Mouse (Mus musculus): ENCODE results near the gene Sec14l2. TPM values are rescaled to one million over a fixed set of nuclear protein-coding genes. Genes with fewer than 3 reads are reported as not detected.

The Sec14l2 gene
- total RNA-seq (2021): 10 to 100 TPM; 43.2 to 44.3 TPM
- long read RNA-seq, experiment 1, transcript Sec14l2-201 (12 exons, 2,631 nt): major isoform, 17 of 32 reads
- long read RNA-seq, experiment 1, partial matches to known transcripts: 0 of 32 reads
- long read RNA-seq, experiment 1, other reads (novel, unspliced or antisense): 14 of 32 reads
- long read RNA-seq, experiment 2, transcript Sec14l2-201 (12 exons, 2,631 nt): major isoform, 15 of 29 reads
- long read RNA-seq, experiment 2, partial matches to known transcripts: 3 of 29 reads
- long read RNA-seq, experiment 2, other reads (novel, unspliced or antisense): 11 of 29 reads

DNA sequence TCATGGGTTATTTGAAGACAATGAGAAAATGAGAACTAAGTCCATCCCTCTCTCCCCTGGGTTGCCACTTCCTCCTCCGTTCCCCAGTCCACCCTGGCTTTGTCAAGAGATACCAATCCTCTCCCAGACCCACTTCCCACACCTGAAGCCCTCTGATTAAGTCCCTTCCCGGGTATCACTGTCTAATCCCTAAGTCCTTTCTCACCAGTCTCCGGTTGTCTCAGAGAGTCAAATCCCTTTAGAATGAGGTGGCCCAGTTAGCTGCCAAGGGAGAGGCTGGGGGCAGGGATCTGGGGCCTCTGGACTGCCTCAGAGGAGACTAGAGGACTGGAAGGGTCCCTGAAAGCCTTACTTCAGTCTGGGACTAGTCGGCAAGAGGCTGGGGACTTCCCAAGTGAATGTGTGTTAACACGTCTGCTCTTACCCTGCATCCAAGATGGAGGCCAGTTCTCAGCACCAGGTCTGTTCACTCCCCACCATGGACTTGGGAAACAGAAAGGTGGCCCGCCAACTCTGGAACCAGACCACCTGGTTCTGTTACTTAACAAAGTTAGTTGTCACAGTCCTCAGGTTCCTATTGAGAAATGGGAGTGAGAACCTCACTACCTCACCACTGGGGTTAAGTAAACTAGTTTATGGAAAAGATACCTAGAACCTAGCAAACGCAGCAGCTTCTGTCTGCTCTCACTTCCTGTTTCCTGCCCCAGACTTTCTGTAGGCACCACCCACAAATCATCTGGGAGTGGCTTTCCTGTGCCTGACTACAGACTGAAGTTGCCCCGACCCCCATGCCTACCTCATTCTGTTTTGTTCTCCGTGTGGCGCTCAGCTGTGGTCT is at the start of gene Sec14l2:
Gene Sec14l2, minus strand, starts transcription at position 674 of the 838 bp plus-strand sequence.
- DNase-seq (ENCODE audit: low spot score in 2 of 2): no peak

DNA sequence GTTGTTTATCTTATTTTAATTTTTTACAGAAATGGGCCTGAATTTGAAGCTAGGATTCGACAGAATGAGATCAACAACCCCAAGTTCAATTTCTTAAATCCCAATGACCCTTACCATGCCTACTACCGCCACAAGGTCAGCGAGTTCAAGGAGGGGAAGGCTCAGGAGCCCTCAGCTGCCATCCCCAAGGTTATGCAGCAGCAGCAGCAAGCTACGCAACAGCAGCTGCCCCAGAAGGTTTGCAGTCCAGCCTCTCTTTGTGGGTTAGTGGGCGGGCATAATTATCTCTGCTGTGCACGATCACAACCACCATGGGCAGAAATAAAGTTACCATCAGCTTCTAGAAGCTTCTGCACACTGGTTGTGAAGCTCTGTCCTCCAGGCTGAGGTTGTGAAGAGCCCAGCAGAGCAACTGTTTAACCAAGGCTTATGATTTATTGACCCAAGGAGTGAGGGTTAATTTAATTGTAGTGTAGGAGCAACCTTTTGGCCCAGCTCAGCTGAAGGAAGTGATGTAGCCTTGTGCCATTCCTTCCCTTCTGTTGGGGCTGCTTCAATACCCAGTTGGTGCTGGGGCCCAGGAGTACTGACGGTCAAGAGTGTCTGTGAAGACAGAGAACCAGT is 43.4 kb upstream of the Sec14l2 start:
- DNase-seq (ENCODE audit: low spot score in 2 of 2): no peak

DNA sequence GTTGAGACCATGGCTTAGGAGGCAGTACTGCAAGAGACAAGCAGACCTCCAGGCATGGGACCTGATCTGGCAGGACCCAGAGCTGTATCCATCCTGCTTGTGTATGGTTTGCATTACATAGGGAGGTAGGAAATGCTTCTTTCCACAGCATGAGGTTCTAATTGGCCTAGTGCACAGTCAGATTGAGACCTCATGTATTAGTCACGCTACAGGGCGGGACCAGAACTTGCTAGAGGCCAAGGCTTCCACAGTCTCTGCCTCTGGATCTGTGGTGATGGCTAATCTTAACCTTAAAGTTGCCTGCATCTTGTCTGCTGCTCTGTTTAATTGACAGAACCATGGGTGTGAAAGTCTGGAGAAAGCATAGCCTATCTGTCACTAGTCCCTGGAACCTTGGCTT is 41.5 kb upstream of the Sec14l2 start:
- no peak for DNase-seq (ENCODE audit: low spot score in 2 of 2)

DNA sequence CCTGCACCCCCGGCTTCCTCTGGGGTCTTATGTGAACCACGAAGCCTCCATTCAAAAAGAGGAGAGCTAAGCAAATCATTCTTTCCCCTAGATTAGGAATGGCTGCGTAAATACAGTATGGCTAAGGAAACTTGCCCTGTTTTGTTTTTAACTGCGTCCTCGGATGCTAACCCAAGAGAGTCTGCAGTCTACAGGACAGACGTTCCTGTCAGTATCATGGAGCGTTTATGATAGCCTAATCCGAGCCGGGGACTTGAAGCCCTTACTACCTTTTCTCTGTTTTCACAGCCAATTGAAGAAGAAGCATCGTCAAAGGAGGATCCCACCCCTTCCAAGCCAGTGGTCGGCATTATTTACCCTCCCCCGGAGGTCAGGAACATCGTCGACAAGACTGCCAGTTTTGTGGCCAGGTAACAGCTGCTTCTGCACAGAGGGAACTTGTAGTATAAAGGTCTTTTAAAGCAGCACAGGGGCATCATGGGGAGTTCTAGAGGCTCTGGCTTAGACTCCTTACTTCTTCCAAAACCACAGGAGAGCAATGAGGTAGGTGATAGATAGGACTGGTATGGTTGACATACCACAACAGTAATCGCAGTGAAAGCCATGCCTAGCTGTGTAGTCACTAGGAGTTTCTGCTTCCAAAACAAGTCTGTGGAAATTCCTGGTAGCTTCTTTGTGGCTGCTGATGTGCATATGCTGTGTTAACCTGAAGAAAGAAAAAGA is 37.7 kb upstream of the Sec14l2 start:
- no peak for DNase-seq (ENCODE audit: low spot score in 2 of 2)

DNA sequence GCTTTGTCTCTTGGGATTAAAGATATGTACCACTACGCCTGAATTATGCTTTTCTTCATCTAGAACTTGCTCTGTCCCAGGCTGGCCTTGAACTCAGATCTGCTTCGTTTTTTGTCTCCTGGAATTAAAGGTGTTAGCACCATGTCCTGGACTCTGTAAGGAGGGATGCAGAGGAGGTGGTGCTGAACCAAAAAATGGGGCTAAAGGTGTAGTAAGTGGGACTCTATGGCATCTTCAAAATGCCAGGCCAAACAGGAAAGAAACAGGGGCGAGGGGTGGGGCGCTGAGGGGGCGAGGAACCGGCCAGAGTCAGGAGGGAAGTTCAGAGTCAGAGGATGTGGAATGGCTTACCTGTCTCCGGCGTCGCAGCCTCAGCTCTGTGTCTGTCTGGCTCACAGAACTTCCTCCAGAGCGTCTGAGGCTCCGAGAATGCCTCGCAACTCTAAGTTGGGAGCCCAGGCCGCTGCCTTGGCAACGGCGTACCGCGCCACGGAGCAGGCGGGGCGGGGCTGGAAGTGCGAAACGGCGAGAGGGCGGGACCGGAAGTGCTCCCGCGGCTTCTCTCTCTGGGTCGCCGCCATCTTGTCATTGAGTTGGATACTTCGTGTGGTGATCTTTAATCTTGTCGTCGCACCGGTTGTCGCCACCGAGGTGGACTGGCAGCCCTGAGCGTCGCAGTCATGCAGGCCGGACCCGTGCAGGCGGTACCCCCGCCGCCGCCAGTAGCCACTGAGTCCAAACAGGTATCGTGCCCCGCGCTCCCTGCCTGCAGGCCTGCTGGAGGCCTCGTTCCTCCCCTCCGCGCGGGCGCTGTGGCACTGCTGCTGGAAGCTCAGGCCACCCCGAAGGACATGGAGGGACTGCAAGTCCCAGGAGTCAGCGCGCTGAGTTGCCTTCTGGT is 36.8 kb upstream of the Sec14l2 start, which contains the start of the genes Ccdc157 and Sf3a1:
Gene Ccdc157, minus strand, starts transcription at position 486 of the 901 bp plus-strand sequence.
Gene Sf3a1, plus strand, starts transcription at position 543 of the 901 bp plus-strand sequence.
- DNase-seq (ENCODE audit: low spot score in 2 of 2): peak; percentile 92 to 94

DNA sequence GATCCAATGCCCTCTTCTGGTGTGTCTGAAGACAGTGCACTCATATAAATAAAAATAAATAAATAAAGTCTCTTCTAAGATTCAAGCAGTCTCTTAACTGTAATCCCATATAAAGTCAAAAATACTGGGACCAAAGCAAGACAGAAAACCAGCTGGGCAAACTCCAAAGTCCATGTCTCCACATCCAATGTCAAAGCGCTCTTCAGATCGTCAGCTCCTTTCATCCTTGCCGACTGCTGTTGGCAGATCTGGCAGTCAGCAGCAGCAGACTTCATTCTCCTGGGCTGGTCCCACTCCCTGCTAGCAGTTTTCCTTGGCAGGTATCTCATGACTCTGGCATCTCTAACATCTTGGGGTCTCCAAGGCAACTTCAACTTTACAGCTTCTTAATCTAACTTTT is 35.5 kb upstream of the Sec14l2 start:
- DNase-seq (ENCODE audit: low spot score in 2 of 2): no peak

DNA sequence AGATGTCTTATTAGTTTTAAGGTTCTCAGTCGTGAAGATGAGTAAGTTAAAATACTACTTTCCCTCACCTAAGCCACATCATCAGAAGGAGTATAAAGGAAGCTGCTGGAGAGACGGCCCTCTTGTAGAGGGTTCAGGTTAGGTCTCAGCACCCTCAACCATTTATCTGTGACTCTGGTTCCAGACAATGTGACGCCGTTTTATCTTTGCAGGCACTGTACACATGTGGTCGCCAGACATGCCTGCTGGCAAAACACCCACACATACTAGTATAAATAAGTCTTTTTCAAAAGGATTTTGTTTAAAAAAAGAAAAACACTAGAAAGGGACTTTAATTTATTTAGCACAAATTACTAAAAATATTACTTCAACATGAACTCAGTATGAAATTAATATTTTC is 32.4 kb upstream of the Sec14l2 start:
- DNase-seq (ENCODE audit: low spot score in 2 of 2): peak in 1 of 2 experiments; percentile 28

DNA sequence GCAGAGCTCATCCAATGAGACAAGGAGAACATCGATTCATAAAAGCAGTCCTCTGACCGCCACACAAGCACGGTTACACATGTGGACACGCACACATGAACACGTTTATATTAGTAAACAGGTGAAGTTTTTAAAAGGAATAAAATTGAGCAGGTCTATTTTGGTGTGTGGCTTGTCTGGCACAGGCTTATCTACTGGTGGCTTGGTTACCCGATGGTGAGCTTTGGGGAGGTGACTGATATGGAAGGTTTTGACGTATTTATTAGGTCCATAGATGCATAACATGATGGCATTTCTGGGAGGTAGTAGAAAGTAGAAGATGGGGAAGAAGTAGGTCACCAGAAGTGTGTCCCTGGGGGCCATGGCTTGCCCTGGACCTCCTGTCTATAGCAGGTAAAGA is 30.5 kb upstream of the Sec14l2 start:
- DNase-seq (ENCODE audit: low spot score in 2 of 2): no peak

DNA sequence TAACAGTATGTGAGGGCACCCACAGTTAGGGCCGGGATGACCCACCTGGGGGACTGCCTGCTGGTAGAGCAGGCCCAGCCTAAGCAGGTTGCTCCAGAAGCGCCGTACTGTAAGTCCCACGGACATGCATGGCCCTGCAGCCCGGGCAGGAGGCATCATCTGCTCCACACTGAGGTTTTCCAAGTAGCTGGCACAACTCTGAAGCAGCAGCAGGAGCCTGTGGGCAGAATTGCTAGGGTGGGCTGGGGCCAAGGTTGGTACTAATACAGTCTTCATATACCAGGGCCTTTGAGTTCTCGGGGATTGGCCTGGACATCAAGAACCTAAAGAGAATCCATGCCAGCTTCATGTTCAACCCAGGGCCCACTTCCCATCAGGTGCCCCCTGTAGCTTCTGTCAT is 26.7 kb upstream of the Sec14l2 start:
- DNase-seq (ENCODE audit: low spot score in 2 of 2): no peak

DNA sequence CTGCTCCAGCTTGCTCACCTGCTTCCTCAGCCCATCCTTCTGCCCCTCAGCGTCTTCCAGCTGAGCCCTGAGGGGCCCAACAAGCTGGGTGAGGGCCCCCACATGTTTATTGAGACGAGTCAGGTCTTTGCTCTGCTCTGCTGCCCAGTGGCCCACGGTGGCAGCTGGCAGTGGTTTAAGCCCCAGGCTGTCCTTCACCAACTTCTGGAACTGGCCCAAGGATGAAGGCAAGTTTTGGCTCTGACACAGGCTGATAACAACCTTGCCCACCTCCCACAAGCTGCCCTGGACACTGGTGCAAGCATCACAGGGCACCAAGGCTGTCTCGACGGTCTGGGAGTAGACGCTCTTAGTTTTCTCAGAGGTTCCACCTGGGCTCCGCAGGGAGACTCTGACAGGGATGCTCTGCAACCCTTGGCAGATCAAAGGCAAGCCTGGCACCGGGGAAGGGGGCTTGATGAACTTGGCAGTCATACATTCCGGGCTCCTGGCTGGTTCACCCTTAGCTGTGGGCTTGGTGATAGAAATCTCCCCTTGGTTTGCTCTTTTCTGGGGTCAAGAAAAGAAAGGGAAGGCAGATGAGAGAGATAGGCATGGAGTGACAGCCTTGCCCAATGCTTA is 25.4 kb upstream of the Sec14l2 start:
- no peak for DNase-seq (ENCODE audit: low spot score in 2 of 2)

DNA sequence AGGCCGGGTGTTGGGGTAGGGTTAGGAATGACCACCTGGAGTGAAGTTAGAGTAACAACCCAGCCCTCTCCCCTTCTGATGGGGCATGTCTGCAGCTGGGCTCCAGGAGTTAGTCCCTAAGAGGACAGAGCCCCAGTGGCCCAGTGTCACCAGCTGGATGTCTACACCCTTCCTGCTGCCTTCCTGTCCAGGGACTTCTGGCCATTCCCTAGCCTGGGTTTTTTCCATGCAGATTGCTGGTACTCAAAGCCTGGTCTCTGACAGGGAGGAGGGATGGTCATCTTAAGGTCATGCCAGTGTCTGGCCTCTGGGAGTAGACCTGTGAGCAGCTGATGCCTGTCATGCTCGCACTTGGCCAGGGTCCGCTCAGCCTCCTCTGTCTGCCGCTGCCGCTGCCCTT is 24.9 kb upstream of the Sec14l2 start:
- no peak for DNase-seq (ENCODE audit: low spot score in 2 of 2)

DNA sequence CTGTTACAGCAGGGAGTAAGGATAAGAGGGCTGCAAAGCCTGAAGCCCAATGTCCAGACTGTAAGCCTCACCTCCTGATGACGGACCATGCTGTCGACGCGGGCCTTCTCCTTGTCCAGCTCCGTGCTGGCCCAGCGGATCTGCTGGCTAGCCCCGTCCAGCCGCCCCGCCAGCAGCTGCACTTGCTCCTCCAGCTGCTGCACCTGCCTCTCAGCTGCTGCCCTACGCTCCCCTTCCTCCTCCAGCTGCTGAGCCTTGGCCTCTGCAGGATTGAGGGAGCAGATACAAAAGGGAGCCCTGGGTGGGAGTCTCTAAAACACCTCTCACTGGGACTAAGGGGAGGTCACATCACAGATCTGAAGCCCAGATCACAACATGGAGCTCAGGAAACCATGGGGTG is 23.9 kb upstream of the Sec14l2 start:
- no peak for DNase-seq (ENCODE audit: low spot score in 2 of 2)

DNA sequence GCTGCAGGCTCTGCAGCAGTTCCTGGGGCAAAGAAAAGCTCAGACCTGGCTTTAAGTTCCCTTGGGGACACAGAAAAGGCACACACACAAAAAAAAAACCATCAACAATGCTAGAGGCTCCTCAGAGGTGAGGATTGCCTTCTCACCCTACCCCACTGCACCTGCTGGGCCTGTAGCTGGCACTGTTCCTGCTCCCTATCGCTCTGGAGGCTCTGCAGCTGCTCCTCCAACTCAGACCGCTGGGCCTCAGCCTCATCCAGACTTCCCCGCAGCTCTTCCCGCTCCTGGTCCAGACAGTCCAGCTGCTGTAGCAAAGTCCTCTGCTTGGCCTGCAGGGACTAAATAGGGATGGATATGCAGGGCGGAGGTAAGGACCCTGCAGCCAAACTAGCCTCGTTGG is 23.2 kb upstream of the Sec14l2 start:
- no peak for DNase-seq (ENCODE audit: low spot score in 2 of 2)

DNA sequence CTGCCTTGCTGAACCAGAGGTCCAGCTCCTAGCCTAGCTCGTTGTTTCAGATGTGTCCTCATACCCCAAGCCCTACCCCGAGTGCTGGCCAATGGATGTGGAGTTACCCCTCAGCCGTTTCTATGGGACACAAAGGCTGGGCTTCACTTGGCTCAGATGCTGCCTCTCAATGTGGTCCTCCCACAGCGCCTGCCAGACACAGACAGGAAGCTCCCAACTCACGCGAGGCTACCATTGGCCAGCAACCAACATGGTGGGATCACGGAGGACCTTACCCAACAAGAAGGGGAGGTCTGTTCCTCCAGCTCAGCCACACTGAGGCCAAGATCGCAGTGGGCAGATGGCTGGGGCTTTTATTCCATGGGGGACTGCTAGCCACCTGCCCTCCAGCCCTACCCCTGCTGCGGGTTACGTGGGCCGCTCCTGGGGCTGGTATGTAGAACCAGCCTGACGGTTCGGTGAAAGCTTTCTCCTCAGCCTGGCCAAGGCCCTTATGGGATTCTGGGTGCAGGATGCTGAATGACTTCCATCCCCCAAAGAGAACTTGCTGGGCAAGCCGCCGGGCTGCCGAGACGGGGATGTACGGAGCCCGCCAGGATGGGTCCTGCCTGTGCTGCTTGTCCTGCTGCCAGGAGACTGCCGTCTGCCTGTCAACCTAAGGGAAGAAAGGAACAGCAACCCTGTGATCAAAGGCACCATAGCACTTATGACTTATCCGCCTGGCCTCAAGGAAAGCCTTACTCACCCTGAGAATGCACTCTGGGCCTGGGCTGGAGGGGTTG is 20.3 kb upstream of the Sec14l2 start:
- DNase-seq (ENCODE audit: low spot score in 2 of 2): peak; percentile 45 to 51

DNA sequence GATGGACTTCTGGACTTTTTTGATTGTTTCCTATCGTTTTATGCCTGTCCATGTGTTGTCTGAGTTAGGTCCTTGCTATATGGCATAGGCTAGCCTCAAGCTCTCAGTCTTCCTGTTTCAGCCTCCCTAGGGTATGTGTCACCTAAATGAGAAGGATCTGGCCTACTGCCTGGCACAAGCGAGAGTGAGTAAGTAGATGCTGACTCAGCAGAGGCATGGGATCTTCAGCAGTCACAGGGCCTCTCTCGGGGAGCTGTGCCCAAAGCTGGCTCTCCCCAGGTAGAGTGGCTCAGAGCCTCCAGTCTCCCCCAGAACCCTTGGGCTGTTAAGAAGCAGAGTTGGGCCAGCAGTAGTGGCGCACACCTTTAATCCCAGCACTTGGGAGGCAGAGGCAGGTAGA is 19.1 kb upstream of the Sec14l2 start:
- no peak for DNase-seq (ENCODE audit: low spot score in 2 of 2)

DNA sequence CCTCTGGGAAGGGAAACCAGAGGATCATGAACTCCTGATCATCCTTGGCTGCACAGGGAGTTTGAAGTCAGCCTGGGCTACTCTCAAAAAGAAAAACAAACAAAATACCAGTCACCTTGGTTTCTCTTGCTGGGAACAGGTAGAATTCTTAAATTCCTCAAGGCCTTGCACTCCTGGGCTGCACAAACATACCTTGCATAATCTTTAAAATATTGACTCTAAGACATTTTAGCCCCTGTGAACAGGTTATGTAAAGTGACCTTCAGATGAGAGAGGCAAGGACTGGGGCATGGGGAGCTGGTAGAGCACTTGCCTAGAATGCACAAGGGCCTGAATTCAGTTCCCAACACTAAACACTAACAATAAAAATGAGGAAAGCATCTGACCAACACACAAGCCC is 18.3 kb upstream of the Sec14l2 start:
- DNase-seq (ENCODE audit: low spot score in 2 of 2): no peak

DNA sequence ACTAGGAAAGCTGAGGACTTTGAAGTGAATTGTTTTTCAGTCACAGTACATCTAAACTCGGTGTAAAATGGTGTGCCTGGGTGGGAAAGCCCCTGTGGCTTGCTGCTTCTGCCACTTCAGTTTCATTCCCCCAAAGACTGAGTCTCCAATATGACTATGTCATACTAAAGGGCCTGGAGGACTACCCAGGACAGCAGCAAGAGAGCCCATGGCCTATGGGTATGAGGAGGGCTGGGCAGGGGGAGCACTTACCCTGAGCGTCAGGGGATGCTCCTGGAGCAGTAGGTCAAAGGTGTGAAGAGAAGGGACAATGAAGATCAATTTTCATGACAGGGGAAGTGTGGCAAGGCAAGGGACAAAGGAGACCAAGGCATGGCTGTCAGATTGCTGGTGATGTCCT is 15.7 kb upstream of the Sec14l2 start:
- no peak for DNase-seq (ENCODE audit: low spot score in 2 of 2)

DNA sequence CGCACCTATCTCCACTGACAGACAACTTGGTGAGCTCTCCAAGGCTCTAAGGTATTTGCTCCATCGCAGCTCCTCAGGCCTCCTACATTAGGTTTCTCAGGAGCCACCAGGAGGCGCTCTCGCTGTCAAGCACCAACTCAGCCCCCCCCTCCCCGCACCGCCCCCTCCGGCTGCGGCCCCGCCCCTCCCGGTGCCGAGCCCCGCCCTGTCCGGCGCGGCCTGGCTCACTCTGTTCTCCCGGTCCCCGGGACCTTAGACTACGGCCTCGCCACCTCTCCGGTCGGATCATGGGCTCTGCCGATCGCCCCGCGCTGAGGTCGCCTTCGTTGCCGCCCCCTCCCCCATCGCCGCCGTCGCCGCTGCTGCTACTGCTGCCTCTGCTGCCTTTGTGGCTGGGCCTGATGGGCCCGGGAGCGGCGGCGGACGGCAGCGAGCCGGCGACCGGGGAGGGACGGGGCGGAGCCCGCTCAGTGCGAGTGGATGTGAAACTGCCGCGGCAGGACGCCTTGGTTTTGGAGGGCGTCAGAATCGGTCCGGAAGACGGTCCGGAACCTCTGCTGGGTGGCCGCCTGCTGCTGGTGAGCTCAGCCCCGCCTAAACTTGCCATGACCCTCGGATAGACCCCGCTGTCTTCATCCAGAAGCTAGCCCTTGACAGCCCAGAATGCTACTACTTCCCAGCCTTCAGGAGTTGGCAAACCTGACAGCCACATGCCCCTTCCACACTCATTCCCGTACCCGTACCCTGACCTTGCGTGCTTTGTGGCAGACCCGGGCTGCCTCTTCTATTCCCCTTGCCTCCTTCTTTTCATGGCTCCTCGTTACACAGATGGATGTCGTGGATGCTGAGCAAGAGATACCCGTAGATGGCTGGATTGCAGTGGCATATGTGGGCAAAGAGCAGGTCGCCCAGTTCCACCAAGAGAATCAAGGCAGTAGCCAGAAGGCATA is 12.0 kb upstream of the Sec14l2 start, which contains the start of gene Rnf215:
Gene Rnf215, plus strand, starts transcription at position 217 of the 950 bp plus-strand sequence.
- peak; percentile 86 to 88 for DNase-seq (ENCODE audit: low spot score in 2 of 2)

Measured in layer of hippocampus, postnatal 14 days (tissue).